Mouse (Mus musculus) C2C12 (cell line): ENCODE measurements around the gene Gart.

Experiments used
- CTCF ChIP-seq: IDR thresholded peaks from one replicate; pipeline ENCODE4 v1.5.1; 2011; ENCODE audit not compliant: control insufficient read depth, insufficient read depth, insufficient read length
- FOSL1 ChIP-seq: IDR thresholded peaks from one replicate; pipeline ENCODE4 v1.8.0; 2011; ENCODE audit warnings: mild to moderate bottlenecking, low read length; ENCODE audit not compliant: poor library complexity, insufficient read depth, severe bottlenecking

- no peak for TF ChIP-seq CTCF
- no peak for TF ChIP-seq FOSL1
These were observed 45.7 kb downstream of the Gart start for GRCm38 (mm10) chr16:91601081-91601480.
